Mouse (Mus musculus): Measurements from ENCODE around the gene Tmod2.

Gene Tmod2

DNA sequence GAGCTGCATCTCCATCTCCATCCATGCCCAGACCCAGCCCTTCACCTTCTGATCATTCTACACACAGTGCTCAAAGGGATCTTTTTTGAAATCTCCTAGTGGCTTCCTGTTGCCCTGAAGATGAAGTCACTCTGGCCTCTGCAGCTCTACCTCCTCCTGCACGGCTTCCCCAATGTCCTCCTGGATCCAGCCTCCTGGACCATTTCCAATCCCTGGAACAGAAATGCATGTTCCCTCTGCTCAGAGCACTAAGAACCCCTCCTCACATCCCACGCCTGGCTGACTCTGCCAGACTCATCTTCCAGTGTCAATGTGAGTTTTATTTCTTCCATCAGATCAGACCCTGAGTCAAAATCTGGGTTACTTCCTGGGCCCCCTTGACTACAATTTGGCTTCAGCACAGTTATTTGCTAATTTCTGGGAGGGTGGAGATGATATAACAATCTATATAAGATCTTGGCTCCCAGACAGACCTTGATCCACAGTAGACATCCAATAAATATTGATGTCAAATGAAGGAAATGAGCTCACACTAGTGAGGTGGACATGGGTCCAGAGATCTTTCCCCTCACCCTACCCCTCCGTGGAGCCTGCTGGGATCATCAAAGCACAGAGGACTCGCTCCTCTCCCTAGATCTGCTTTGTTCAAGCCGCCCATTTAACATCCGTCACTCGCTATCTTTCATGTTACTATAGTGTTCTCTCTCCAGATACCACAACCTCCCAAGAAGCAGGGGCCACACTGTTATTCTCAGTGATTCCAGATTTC is 10.8 kb downstream of the Tmod2 start:
- CTCF ChIA-PET: no interaction called here

DNA sequence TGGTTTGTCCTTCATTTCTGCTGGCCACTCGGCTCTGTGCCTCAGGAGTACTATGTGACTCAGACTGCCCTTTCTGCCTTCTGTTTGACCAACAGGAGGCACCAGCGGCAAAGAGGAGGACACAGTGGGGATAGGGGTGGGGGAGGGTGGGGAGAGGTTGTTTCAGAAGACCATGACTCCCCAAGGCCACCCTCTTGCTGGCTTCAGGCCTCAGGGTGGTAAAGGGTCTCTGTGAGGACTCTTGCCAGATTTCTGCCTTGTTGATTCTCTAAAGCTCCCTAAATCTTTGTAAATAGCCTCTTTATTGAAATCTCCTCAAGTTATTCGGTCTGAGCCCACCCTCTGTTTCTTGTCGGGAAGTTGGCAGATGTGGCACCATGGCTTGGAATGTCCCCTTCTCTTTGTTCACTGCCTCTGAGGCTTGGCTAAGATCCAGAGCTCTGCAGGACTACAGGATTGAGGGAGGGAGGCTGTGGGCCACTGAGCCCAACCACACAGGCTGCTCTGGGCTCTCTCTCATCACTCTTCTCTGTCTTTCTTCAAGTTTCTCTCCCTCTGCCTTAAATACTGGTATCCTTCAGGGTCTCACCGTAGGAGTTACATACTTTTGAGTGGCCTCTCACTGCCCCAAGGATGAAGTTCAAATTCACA is 11.8 kb downstream of the Tmod2 start:
- CTCF ChIA-PET: no interaction called here

DNA sequence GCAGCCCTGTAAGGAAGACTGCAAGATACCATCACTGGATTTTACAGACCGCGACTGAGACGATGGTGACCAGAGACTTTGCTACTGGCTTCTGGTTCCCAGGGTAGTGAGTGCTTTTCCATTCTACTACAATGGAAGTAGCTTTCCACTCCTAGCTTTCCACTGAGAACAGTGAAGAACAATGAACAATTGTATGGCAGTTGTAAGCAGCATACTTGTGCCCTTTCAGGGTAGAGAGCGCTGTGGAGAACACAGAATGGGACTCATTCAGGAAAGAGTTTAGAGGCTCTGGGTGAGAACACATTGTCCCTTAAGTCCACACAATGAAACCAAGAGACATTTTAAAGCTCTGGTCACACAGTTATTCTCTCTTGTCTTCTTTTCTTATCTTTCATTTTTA is 13.5 kb downstream of the Tmod2 start:
- CTCF ChIA-PET: no interaction called here

DNA sequence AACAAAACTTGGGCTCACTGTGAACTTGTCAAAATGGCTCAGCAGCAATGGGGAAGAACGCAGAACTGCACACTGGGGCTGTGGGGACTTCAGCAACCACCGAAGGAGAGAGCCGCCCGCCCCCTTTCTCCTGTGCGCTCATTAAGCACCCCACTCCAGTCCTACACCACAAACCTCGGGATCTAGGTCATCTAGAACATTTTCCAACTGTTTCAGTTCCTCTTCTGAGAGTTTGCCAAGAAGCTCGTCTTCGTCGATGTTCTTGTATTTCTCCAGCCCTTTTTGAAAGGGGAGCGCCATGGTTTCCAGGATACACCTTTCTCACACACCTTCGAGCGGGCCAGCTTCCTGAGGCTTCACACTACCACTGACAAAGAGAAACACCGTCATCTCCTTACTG is 14.1 kb downstream of the Tmod2 start:
- CTCF ChIA-PET: no interaction called here

DNA sequence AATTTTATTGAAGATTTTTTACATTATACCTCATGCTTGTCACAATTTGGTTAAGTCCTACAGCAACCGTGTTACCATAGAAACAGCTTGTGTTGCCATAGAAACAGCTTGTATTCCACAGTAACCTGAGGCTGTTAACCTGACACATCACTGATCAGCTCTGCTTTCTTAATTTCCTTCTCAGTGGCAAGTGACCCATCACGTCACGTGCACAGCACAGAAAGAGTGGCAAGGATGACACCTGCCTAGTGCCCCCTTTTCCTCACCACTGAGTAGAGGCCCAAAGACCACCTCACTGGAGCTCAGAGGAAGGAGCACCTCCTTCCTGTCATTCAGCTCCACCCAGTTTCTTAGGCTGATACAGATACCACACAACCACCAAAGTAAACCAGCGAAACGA is 17.6 kb downstream of the Tmod2 start:
- CTCF ChIA-PET: no interaction called here

DNA sequence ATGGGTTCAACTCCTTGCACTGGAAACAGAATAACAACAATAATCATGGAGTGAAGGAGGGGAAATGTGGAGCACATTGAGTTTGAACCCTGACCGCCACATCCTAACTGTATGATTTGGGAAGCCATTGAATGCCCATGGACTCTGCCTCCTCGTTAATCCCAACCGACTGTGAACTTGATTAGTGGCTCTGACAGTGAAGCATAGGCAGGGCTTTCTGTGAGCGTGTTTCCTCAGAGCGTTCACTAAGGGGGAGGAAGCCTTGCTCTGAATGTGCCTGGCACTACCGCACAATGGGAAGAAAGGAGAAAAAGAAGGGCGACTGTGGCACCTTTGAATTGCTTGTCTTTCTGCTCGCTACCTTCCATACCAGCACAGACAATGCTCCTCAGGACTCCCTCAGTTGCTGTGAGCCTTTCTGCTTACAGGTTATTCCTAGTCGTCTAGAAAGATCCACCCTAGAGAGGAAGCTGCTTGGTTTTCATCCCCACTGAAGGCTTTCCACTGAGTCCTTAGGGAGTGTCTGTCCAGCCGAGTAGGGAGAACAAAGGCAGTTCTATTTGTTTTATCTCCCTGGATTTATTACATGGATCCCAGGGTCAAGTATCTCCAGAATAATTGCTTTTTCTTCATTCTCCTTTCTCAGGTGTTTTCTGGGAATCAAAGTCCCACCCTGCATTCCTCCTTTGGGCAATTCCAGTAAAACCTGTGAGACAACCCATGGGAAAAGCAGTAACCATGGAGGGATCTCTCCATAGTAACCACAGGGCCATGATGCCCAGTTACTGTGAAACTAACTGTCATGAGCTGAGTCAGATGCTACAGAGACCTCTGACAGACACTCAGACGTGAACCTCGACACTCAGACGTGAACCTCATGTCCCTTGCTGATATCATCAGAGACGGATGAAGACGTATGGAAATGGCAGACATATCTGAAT is 21.0 kb downstream of the Tmod2 start:
- CTCF ChIA-PET: no interaction called here

DNA sequence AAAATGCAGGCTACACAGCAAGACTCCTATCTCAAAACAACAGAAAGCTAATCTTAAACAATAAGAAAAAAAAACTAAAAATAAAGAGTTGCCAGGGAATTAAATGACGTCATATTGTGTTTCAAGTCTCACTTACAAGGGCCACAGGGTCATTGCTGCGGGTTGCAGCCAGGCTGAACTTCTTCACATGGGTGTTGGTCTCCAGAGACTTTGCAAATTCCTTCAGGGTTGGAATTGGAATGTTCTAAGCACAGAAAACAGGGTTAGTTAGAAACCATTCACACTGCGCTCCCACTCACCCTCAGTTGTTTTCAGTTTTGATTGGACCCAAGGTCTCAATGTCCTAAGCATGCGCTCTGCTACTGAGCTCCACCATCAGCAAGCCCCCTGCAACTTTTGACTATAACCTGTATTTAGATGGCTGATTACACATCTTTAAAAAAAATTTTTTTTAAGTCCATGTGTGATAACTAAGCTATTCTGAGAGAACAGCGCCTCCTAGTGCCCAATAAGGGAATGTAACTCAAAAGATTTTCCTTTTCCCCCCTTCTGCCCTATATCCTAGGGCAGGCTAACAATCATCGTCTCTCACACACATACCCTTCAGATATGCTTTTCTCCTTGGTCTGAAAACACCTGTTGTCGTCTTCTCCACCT is 29.3 kb downstream of the Tmod2 start:
- CTCF ChIA-PET: interaction anchor here (0.6 to 1.7 kb wide), 5 partner anchors 17 to 535 kb away, joined by 4 to 6 read pairs (median 4); no protein-coding TSS in a partner anchor

DNA sequence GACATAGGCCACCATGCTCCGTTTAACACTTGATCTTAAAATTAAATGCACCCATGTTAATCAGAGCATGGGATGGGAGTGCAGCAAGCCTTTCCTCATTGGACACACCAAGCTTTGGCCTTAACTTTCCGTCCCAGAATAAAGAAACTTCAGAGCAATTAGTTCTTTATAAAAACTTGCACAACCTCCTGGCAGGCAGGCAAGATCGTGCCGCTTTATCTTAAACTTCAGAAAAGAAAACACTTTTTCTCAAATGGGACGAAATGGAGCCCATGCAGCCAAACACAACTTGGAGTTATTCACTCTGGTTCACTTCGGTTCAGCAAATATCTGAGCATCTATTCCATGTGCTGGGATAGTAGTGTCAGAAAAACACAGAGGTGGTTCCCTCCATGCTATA is 31.8 kb downstream of the Tmod2 start:
- CTCF ChIA-PET: interaction anchor here (0.6 kb wide), 1 partner anchor 172 kb away, joined by 8 read pairs; no protein-coding TSS in a partner anchor

DNA sequence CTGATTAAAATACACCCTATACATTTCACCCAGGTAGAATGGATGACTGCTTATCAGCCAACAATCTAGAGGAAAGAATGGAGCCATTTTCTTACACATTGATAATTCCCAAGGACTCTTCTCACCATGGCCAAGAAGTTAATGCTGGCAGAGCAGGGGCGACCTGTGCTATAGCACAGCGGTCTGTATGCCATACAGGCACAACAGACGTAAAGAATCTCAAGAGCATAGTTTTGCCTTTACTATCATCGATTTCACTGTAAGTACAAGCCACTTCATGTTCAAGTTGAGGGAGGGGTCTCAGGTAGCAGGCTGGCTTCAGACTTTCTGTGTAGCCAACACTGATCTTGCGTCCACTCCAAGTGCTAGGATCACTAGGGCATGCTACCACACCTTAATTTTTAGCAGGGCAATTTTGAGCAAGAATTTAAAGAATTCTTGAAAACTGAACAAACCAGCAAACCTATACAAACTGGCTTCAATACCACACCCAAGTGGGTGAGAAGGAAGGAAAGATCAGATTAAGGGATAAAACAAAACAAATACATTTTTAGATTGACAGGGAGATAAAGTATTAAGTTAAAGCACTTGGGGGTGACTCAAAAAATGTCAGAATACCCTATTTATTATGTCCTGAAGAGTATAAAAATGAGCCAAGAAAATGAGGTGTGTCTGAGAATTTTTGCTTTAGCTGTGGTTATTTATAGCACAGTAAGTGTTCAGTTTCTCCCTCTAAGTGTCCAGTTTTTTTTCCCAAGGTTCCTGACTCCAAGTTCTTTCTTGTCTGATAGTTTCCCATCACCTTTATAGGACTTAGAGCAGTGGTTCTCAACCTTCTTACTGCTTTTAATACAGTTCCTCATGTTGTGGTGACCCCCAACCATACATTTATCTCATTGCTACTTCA is 39.8 kb downstream of the Tmod2 start:
- CTCF ChIA-PET: interaction anchor here (0.6 kb wide), 1 partner anchor 25 kb away, joined by 3 read pairs; no protein-coding TSS in a partner anchor

DNA sequence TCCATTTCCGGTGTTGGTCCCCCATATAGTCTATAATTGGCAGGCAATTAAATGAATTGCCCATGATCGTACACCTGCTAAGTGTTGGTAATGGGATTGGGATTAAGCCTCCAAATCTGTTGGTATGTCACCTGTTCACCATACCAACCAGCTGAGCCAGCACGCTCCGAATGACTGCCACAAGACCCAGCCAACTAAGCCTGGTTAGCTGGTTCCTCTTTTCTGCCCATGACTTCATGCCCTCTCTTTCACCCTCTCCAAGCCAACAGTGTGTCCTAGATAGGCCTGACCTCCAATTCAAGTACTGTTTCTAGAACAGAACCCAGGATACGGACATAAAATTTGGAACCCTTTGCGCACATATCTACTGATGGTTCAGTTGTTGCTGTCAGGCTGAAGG is 42.7 kb downstream of the Tmod2 start:
- CTCF ChIA-PET: no interaction called here

DNA sequence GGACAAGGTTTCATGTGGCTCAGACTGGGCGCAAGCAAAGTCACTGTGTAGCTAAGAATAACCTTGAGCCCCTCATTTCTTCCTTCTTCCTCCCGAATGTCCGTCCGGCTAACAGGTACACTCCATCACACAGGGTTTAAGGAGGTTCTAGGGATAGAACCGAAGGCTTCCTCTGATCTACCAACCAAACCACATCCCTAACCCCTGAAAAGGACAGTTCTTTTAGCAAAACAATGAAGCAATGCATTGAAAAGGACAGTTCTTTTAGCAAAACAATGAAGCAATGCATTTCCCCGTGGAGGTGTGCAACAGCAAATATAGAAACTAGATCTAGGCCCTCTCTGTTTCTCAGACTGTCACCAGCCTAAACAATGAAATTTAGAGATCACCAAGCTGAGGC is 46.2 kb downstream of the Tmod2 start:
- CTCF ChIA-PET: interaction anchor here (0.8 kb wide), 1 partner anchor 17 kb away, joined by 4 read pairs; no protein-coding TSS in a partner anchor

DNA sequence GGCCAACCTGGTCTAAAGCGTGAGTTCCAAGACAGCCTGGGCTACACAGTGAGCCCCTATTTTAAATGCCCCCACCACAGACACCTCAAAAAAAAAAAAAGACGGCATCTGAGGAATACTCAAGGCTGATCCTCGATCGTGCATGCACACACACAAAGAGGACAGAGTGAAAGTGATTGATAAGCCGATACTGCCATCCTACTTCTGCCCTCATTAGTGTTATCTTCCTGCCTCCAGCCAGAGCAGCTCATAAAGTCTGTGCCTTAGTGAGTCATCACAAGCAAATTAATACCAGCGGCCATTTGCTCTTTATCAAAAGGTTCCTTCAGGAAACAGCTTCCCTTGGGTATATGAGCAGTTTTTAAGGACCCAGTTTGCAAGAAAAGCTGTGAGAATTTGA is 47.5 kb downstream of the Tmod2 start:
- CTCF ChIA-PET: no interaction called here

DNA sequence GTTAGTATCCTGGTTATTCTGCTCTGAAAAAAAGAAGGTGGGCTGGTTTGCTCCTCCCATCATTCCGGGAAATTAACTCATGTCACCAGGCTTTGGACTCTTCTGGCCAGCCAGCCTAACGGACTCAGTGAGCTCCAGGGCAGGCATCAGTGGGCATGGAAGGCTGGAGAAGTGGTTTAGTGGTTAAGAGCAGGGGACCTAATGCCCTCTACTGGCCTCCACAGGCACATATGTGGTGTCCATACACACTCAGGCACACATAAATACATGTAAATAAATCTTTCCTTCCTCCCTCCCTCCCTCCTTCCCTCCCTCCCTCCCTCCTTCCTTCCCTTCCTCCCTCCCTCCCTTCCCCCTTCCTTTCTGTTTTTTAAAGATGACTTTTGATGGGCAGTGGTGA is 47.9 kb downstream of the Tmod2 start:
- CTCF ChIA-PET: no interaction called here

DNA sequence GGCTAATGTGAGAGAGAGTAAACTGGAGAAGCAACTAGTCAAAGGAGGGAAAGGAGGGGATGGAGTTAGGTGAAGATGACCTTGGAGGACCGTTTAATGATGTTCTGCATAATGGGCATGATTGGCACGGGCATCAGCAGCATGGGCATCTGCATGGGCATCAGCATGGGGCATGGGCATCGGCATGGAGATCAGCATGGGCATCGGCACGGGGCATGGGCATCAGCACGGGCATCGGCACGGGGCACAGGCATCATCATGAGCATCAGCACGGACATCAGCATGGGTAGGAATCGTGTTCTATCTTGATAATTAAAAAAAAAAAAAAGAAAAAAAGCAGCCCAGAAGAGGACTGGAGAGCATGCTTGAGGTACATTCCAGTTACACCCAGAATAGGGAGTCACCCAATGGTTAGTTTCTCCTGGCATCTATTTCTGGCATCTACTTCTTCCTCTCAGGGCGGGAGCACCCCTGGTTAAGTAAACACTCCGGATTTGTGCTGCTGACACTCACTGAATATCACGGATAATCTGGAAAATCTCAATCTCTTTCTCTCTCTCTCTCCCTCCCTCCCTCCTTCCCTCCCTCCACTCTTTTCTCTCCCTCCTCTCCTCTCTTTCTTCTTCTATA is 50.0 kb downstream of the Tmod2 start:
- CTCF ChIA-PET: no interaction called here

DNA sequence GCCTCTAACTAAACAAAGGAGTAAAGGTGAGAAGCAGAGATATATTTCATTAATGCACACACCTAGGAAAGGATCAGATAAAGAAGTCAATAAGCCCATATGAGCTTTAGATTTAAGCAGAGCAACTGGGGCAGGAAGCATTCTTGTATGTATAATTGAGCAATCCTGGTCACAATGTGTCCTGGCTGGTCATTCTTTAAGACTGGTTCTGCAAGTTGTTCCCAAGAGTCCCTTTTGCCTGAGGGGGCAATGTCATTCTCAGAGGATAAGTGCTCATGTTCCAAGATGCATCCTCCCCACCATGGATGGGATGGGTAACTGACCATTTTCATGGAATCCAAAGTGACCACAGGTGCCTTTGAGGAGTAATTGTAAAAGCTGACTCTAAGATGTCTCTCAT is 50.8 kb downstream of the Tmod2 start:
- CTCF ChIA-PET: no interaction called here

DNA sequence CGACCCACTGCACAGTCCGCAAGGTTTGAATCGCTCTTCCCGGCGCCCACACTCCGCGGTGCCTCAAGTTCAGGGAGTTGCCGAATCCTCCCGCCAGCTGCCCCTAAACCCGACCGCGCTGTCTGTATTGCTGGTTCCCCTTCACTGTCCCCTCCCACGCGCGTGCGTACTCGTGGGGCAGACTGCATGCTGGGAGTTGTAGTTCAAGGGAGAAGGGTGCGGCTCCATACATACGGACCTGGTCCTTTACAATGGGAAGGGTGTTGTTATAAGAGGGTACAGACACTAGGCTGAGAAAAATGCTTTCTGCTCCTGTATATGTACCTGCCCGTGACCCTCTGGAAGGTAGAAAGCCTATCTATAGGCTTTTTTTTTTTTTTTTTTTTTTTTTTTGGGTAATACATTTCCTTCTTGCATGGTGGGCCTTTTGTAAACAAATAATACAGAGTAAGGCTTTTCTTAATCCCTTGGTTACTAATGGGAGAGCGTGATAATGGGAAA is 51.6 kb downstream of the Tmod2 start, which contains the start of gene Tmod3:
TSS of gene Tmod3 (minus strand) at position 146 of the 501 bp plus-strand sequence.
- CTCF ChIA-PET: no interaction called here

DNA sequence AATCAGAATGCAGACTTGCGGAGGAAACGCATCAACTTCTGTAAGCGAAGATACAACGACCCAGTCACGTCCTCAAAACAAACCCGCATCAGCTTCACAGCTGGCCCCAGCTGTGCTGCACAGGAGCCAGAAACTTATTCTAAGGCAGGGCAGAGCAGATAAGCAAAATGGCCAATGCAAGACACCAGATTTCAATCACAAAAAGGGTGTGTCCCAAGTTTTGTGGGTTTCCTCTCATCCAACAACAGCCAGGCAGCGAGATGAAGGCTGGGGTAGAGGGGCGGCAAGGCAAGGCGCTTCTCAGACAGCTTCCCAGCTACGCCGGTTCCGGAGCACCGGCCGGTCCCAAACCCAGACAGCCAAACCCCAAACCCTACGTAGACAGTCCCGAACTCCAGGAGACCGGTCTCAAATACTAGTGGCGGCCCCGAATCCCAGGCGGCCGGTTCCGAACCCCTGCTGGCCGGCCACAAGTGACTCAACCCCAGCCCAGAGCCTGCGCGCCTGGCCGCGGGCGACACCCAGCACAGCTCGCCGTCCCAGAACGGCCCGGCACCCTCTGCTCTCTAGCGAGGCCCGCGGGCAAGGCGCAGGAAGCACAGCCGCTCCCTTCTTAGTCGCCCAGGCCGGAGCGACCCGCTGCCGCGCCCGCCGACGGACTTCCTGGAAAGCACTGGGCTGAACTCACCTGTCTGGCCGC is 52.2 kb downstream of the Tmod2 start:
- CTCF ChIA-PET: no interaction called here

DNA sequence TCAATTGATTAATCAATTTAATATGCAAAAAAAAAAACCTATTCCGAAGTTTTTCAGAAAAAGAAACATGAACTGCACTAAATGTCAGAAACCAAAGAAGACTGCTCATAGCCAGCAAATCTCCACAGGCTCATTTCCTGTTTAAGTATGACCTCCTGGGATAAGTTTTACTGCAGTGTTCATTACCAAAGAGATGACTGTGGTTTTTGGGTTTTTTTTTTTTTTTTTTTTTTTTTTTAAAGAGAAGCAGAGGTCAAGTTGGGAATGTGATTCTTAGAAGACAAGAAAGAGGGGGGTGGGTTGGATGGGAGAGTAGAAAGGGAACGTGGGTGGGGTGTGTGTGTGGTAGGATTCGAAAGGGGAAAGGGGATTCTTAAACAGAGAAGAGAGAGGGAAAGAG is 52.8 kb downstream of the Tmod2 start:
- CTCF ChIA-PET: interaction anchor here (0.6 to 0.7 kb wide), 2 partner anchors 29 to 116 kb away, joined by 3 to 27 read pairs; no protein-coding TSS in a partner anchor

DNA sequence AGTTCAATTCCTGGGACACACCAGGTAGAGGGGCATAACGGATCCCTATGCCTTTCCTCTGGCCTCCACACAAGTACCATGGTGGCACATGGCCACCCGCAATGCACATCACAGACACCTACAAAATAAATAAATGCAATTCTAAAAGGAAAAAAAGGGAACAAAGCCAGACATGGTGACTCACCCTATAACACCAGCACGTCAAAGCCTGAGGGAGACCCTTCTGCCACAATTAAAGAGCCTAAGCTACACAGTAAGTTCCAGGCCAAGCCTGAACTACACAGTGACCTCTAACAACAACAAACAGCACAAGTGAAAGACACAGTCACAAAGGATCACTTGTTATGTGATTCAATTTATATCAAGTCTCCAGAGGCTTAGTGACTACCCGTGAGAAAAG is 57.4 kb downstream of the Tmod2 start:
- CTCF ChIA-PET: no interaction called here
